Comparison of ENCODE assay signal across 8 mouse cellular contexts in genomic region chr3:89960469-89960868, GRCm38 (mm10). TPM values are rescaled to one million over a fixed set of nuclear protein-coding genes. Genes with fewer than 3 reads are reported as not detected.
DNase-seq lines count a peak whose midpoint lies in the region; ATAC-seq and TF ChIP-seq lines count a peak whose summit lies in the region.

No protein-coding gene starts in this region.

- H3K79me2 ChIP-seq in CH12.LX (replicated peaks; ENCODE audit: control insufficient read depth, extremely low read depth, insufficient read depth, poor library complexity, severe bottlenecking): peaks cover 28% of the 10 kb centered on the region

- no peak for TF ChIP-seq CTCF in CH12.LX (conservative IDR thresholded peaks at IDR 0.05 in 1 of 2, IDR thresholded peaks at IDR 0.05 in 1 of 2; ENCODE audit: low read depth in 2 of 2, low read length in 2 of 2)
- no peak for TF ChIP-seq CTCF in liver, postnatal 0 days (IDR thresholded peaks at IDR 0.05; ENCODE audit: low read depth)
- no peak for TF ChIP-seq CTCF in testis, adult 2 months (IDR thresholded peaks at IDR 0.05; ENCODE audit: control insufficient read depth, insufficient read depth, insufficient replicate concordance, low read depth, low read length)

- under 1% methylated on average over 29 of the region's 30 CpGs for WGBS in forebrain, embryonic 15.5 days
- WGBS in liver, postnatal 0 days (ENCODE audit: insufficient replicate concordance): 1% methylated on average over 29 of the region's 30 CpGs
- 0% methylated on average over 30 of the region's 30 CpGs for WGBS in neural tube, embryonic 14.5 days

- intact Hi-C loops in heart, postnatal 25 days (cut with DNase I): loop anchor here (5.0 kb wide), 1 partner anchor 93 kb away; no protein-coding TSS in a partner anchor

- peak; percentile 59; the same call in 1 of the 2 replicates for TF ChIP-seq POLR2A in CH12.LX (IDR thresholded peaks at IDR 0.05; ENCODE audit: low read depth, low read length)
- peak; percentile 60; the same call in 1 of the 2 replicates for TF ChIP-seq POLR2A in testis, adult 2 months (IDR thresholded peaks at IDR 0.05; ENCODE audit: control insufficient read depth, low read depth, low read length)

- peak overlapping the region; percentile 89 to 95 (median 94) for H3K4me3 ChIP-seq in CH12.LX (replicated peaks in 1 of 3; ENCODE audit: low read depth in 2 of 3, low read length in 2 of 3, poor library complexity in 1 of 3)
- H3K4me3 ChIP-seq in forebrain, embryonic 15.5 days: peak overlapping the region; percentile 65
- peak overlapping the region; percentile 52 for H3K4me3 ChIP-seq in liver, postnatal 0 days (ENCODE audit: low read depth, low read length)
- H3K4me3 ChIP-seq in neural tube, embryonic 14.5 days (ENCODE audit: low read depth, low read length): peak overlapping the region; percentile 56
- peak overlapping the region; percentile 88 for H3K4me3 ChIP-seq in testis, adult 2 months (ENCODE audit: control insufficient read depth, low read depth, low read length)

- no peak for TF ChIP-seq RAD21 in CH12.LX (IDR thresholded peaks at IDR 0.05; ENCODE audit: low read depth, low read length)

- dilution Hi-C loops in CH12.LX (cut with MboI; ENCODE audit: extremely low pct_ligation_motif_present, extremely low pct_unique_long_range_greater_than_20kb, low sequenced_read_pairs): no loop called here

- peak; percentile 89 for DNase-seq in CH12.LX (ENCODE audit: extremely low read depth)
- peak; percentile 34 for DNase-seq in c-Kit-positive CD71-positive TER-119-positive erythroid progenitor cells, embryonic 14.5 days (ENCODE audit: low spot score)
- peak; percentile 88 for DNase-seq in heart, postnatal 25 days (ENCODE audit: low spot score)
- DNase-seq in layer of hippocampus, adult 11-12 months (ENCODE audit: low spot score): peak; percentile 93
- DNase-seq in liver, postnatal 0 days: peak; percentile 88

- H3K9ac ChIP-seq in CH12.LX (ENCODE audit: insufficient read depth, low read depth): peak overlapping the region; percentile 62
- peak overlapping the region; percentile 65 for H3K9ac ChIP-seq in forebrain, embryonic 15.5 days (replicated peaks)
- H3K9ac ChIP-seq in liver, postnatal 0 days (replicated peaks): peak overlapping the region; percentile 73
- peak overlapping the region; percentile 80 for H3K9ac ChIP-seq in neural tube, embryonic 14.5 days (replicated peaks; ENCODE audit: low read depth, low read length)

- peaks cover 24 to 50% of the 10 kb centered on the region in 2 experiments for H3K36me3 ChIP-seq in CH12.LX (replicated peaks in 1 of 2; ENCODE audit: control insufficient read depth in 1 of 2, insufficient read depth in 1 of 2, low read length in 1 of 2)
- H3K36me3 ChIP-seq in forebrain, embryonic 15.5 days: peaks cover 31% of the 10 kb centered on the region
- peaks cover 7% of the 10 kb centered on the region for H3K36me3 ChIP-seq in liver, postnatal 0 days (replicated peaks; ENCODE audit: insufficient read depth, low read length)
- H3K36me3 ChIP-seq in neural tube, embryonic 14.5 days (ENCODE audit: control insufficient read depth, insufficient read depth, low read length): peaks cover 32% of the 10 kb centered on the region
- no peaks in the 10 kb centered on the region for H3K36me3 ChIP-seq in testis, adult 2 months (ENCODE audit: control insufficient read depth, insufficient read depth, low read length)

- peak; percentile 90 for ATAC-seq in forebrain, embryonic 15.5 days (replicated peaks)
- peak; percentile 88 for ATAC-seq in liver, postnatal 0 days
- peak; percentile 88 for ATAC-seq in neural tube, embryonic 14.5 days (ENCODE audit: low read depth)

- no peaks in the 10 kb centered on the region for H3K27me3 ChIP-seq in CH12.LX (replicated peaks)
- H3K27me3 ChIP-seq in forebrain, embryonic 15.5 days: no peaks in the 10 kb centered on the region
- peaks cover 11% of the 10 kb centered on the region; the same call in 1 of the 2 replicates for H3K27me3 ChIP-seq in liver, postnatal 0 days (ENCODE audit: insufficient read depth, low read length)
- peaks cover 2% of the 10 kb centered on the region; the same call in 1 of the 2 replicates for H3K27me3 ChIP-seq in neural tube, embryonic 14.5 days (ENCODE audit: control insufficient read depth, insufficient read depth, low read length)
- no peaks in the 10 kb centered on the region for H3K27me3 ChIP-seq in testis, adult 2 months (ENCODE audit: control insufficient read depth, insufficient read depth, low read length)

- no peak overlapping the region for H3K27ac ChIP-seq in CH12.LX (ENCODE audit: insufficient read depth, low read depth)
- H3K27ac ChIP-seq in forebrain, embryonic 15.5 days (replicated peaks): peak overlapping the region; percentile 47
- H3K27ac ChIP-seq in liver, postnatal 0 days (ENCODE audit: low read depth): no peak overlapping the region
- peak overlapping the region; percentile 76 for H3K27ac ChIP-seq in neural tube, embryonic 14.5 days (ENCODE audit: low read depth, low read length)
- H3K27ac ChIP-seq in testis, adult 2 months (ENCODE audit: control insufficient read depth, insufficient read depth, low read depth, low read length): 0 out of 2 replicates have a peak overlapping the region, but pooled peaks have one; percentile 39

- in situ Hi-C loops in CH12.LX (cut with MboI; ENCODE audit: low pct_ligation_motif_present, low pct_unique_long_range_greater_than_20kb, low sequenced_read_pairs): loop anchor here (10.0 to 25.0 kb wide), 2 partner anchors 114 to 173 kb away; partner anchors contain the start of gene Tpm3

- no peak for TF ChIP-seq EP300 in CH12.LX (IDR thresholded peaks at IDR 0.05; ENCODE audit: low read length)
- no peak for TF ChIP-seq EP300 in liver, postnatal 0 days (IDR thresholded peaks at IDR 0.05; ENCODE audit: low read depth)

- H3K9me3 ChIP-seq in CH12.LX (replicated peaks; ENCODE audit: low read length): peaks cover 2% of the 10 kb centered on the region
- no peaks in the 10 kb centered on the region for H3K9me3 ChIP-seq in forebrain, embryonic 15.5 days
- H3K9me3 ChIP-seq in liver, postnatal 0 days (ENCODE audit: low read length): no peaks in the 10 kb centered on the region
- no peaks in the 10 kb centered on the region for H3K9me3 ChIP-seq in neural tube, embryonic 14.5 days (ENCODE audit: control insufficient read depth, low read length)

- peak overlapping the region; percentile 98 for H3K4me2 ChIP-seq in CH12.LX (ENCODE audit: insufficient read depth, low read depth, poor library complexity, severe bottlenecking)
- peak overlapping the region; percentile 83 for H3K4me2 ChIP-seq in forebrain, embryonic 15.5 days (replicated peaks)
- H3K4me2 ChIP-seq in liver, postnatal 0 days (ENCODE audit: low read depth, low read length): peak overlapping the region; percentile 88
- peak overlapping the region; percentile 96 for H3K4me2 ChIP-seq in neural tube, embryonic 14.5 days (ENCODE audit: low read depth, low read length)

- H3K4me1 ChIP-seq in CH12.LX (ENCODE audit: control insufficient read depth in 1 of 2, insufficient read depth in 2 of 2): peaks cover 21 to 66% of the 10 kb centered on the region in 2 experiments
- H3K4me1 ChIP-seq in forebrain, embryonic 15.5 days: peaks cover 51% of the 10 kb centered on the region
- peaks cover 15% of the 10 kb centered on the region for H3K4me1 ChIP-seq in liver, postnatal 0 days (ENCODE audit: insufficient read depth)
- H3K4me1 ChIP-seq in neural tube, embryonic 14.5 days (ENCODE audit: control insufficient read depth, insufficient read depth, low read length): peaks cover 41% of the 10 kb centered on the region
- H3K4me1 ChIP-seq in testis, adult 2 months (ENCODE audit: control insufficient read depth, insufficient read depth, low read length): peaks cover 27% of the 10 kb centered on the region

TF ChIP-seq in CH12.LX, 34 proteins besides CTCF, POLR2A, EP300 and RAD21 (continues in another document):
- TF ChIP-seq PAX5 (IDR thresholded peaks at IDR 0.05; ENCODE audit: low read length) (no peak), POLR2AphosphoS2 (IDR thresholded peaks at IDR 0.05; ENCODE audit: low read depth, low read length) (no peak), SMC3 (IDR thresholded peaks at IDR 0.05; ENCODE audit: low read depth, low read length) (no peak), CHD1 (IDR thresholded peaks at IDR 0.05; ENCODE audit: low read depth, low read length) (no peak), JUN (IDR thresholded peaks at IDR 0.05; ENCODE audit: insufficient read depth, low read depth, low read length) (no peak), USF2 (conservative IDR thresholded peaks at IDR 0.05; ENCODE audit: low read depth, low read length) (no peak), ZKSCAN1 (IDR thresholded peaks at IDR 0.05; ENCODE audit: borderline replicate concordance, low read depth, low read length) (no peak), NELFE (IDR thresholded peaks at IDR 0.05; ENCODE audit: low read depth, low read length) (peak; percentile 61)

RNA-seq across cellular contexts. Expression of gene Atp8b2, which starts 2.8 kb away (rescaled TPM):
- total RNA-seq in CH12.LX (2012; rRNA removed) (35.8 and 51.8 TPM in 2 replicates), CH12.LX (2014; rRNA removed) (33.2 and 34.2 TPM in 2 replicates)
- 31.3 and 44.4 TPM in 2 replicates for polyA plus RNA-seq in CH12.LX (2012; ENCODE audit: insufficient read length, low read depth)
- polyA plus RNA-seq in forebrain, embryonic 15.5 days (2015; fragmentation: Nextera tagmentation; extraction: Ambion mirVana): 10.6 and 14.4 TPM in 2 replicates
- total RNA-seq in heart, postnatal 25 days (2021): 10 to 100 TPM; 25.0 to 32.4 TPM
- 0.88 and 1.4 TPM in 2 replicates for polyA plus RNA-seq in liver, postnatal 0 days (2015; fragmentation: Nextera tagmentation; extraction: Ambion mirVana)
- 14.8 and 18.0 TPM in 2 replicates for polyA plus RNA-seq in neural tube, embryonic 14.5 days (2014; fragmentation: Nextera tagmentation; extraction: Ambion mirVana)
- 26.9 and 39.9 TPM in 2 replicates for polyA plus RNA-seq in testis, adult 2 months (2012; rRNA removed)

RNA-seq across cellular contexts. Expression of gene Hax1, which starts 38.1 kb away (rescaled TPM):
- total RNA-seq in CH12.LX (2012; rRNA removed): 268 and 353 TPM in 2 replicates
- 294 and 302 TPM in 2 replicates for total RNA-seq in CH12.LX (2014; rRNA removed)
- 304 and 319 TPM in 2 replicates for polyA plus RNA-seq in CH12.LX (2012; ENCODE audit: insufficient read length, low read depth)
- polyA plus RNA-seq in forebrain, embryonic 15.5 days (2015; fragmentation: Nextera tagmentation; extraction: Ambion mirVana): 147 TPM in 2 replicates
- 10 to 100 TPM; 41.8 to 46.1 TPM for total RNA-seq in heart, postnatal 25 days (2021)
- 95.6 and 99.6 TPM in 2 replicates for polyA plus RNA-seq in liver, postnatal 0 days (2015; fragmentation: Nextera tagmentation; extraction: Ambion mirVana)
- polyA plus RNA-seq in neural tube, embryonic 14.5 days (2014; fragmentation: Nextera tagmentation; extraction: Ambion mirVana): 97.2 and 110 TPM in 2 replicates
- 108 and 116 TPM in 2 replicates for polyA plus RNA-seq in testis, adult 2 months (2012; rRNA removed)

RNA-seq across cellular contexts. Expression of gene Il6ra, which starts 47.5 kb away (rescaled TPM):
- total RNA-seq in CH12.LX (2012; rRNA removed) (1.4 and 2.2 TPM in 2 replicates), CH12.LX (2014; rRNA removed) (1.4 and 1.6 TPM in 2 replicates)
- 4.4 and 4.8 TPM in 2 replicates for polyA plus RNA-seq in CH12.LX (2012; ENCODE audit: insufficient read length, low read depth)
- polyA plus RNA-seq in forebrain, embryonic 15.5 days (2015; fragmentation: Nextera tagmentation; extraction: Ambion mirVana): 0.73 and 0.82 TPM in 2 replicates
- total RNA-seq in heart, postnatal 25 days (2021): 1 to 10 TPM; 3.8 to 5.0 TPM
- 10.2 and 11.8 TPM in 2 replicates for polyA plus RNA-seq in liver, postnatal 0 days (2015; fragmentation: Nextera tagmentation; extraction: Ambion mirVana)
- polyA plus RNA-seq in neural tube, embryonic 14.5 days (2014; fragmentation: Nextera tagmentation; extraction: Ambion mirVana): 0.36 and 0.50 TPM in 2 replicates
- polyA plus RNA-seq in testis, adult 2 months (2012; rRNA removed): 0.93 and 1.1 TPM in 2 replicates

Comparison
In these comparisons a context has a peak if more than half of its experiments do, and no peak if none do; other contexts are left out.
1. DNase-seq: peak in every context shown above with its lines; median percentile 93 in layer of hippocampus, adult 11-12 months; 89 in CH12.LX; 88 in heart, postnatal 25 days; 88 in liver, postnatal 0 days; 34 in c-Kit-positive CD71-positive TER-119-positive erythroid progenitor cells, embryonic 14.5 days.
2. H3K27ac ChIP-seq: peak in forebrain, embryonic 15.5 days (single experiment), neural tube, embryonic 14.5 days (single experiment) and testis, adult 2 months (single experiment); none in CH12.LX (single experiment) and liver, postnatal 0 days (single experiment).
3. Peak in every context shown above with its lines, with median percentiles within 50 percentile points of each other: H3K4me2 ChIP-seq, H3K4me3 ChIP-seq, H3K9ac ChIP-seq and ATAC-seq.